Comparison of ENCODE assay signal across 10 mouse cellular contexts in the genomic region with DNA sequence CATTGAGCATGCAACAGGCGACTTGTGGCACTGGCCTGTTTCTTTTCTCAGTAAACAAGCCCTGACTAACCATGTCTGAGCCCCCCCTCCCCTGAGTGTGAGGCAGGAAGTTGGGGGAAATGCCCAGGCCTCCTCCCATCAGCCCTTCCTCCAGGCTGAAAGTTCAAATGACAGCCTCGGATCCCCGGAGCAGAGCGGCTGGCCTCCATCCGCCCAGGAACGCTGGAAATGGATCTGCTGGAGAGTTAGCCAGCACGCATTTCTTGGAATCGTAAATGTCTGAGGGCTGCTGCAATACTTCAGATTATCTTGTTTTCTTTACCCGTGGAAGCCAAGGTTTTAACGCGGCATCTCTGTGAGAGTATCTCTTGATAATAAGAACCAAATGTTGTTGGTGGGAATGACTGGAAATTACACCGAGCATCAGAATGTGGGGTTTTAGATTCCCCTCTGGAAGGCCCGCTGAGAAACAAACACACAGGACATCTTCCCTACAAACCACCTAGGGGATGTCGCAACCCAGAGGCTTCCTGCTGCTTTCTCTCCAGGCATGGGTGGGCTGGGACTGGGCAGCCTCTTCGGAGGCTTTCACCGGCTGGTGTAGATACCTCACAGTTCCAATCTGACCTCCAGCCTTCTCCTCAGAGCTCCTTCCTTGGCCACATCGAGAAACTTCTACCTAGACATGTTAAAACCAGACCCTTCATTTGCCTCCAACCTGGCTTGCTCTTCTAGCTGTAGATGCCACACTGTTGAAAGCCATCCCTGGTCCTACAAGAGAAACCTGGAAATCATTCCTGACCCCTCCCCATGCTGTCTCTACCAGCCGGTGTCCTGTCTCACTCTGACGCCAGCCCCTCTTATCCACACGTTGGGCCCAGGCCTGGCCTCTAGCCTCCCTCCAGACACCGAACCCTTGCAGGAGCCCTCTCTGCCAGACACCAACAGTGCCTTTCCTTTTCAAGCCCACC. TPM values are rescaled to one million over a fixed set of nuclear protein-coding genes. Genes with fewer than 3 reads are reported as not detected.
A peak's percentile ranks its signal among the peaks of the same experiment; 100 is the strongest.
DNase-seq lines count a peak whose midpoint lies in the region; ATAC-seq lines count a peak whose summit lies in the region.
"Had no signal": no experiment of that assay in that cellular context is flagged by ENCODE, and none has a peak within 500 bp of the region (broad histone marks: within the 10 kb centered on the region; RNA-seq: fewer than 3 reads in every experiment).

No protein-coding gene starts in this region.

- intact Hi-C loops in gastrocnemius, postnatal 14 days (cut with DNase I; ENCODE audit: low total_unique reads) = no loop called here

- H3K4me3 ChIP-seq in hindbrain, embryonic 10.5 days = no peak overlapping the region
- H3K4me3 ChIP-seq in hindbrain, embryonic 16.5 days (ENCODE audit: low read length) = no peak overlapping the region
- no peak overlapping the region for H3K4me3 ChIP-seq in kidney, embryonic 15.5 days (replicated peaks)
- H3K4me3 ChIP-seq: liver, embryonic 15.5 days had no signal

- no peak overlapping the region for H3K4me2 ChIP-seq in hindbrain, embryonic 16.5 days (ENCODE audit: low read length)
- H3K4me2 ChIP-seq in kidney, embryonic 15.5 days = no peak overlapping the region
- H3K4me2 ChIP-seq: liver, embryonic 15.5 days had no signal

- DNase-seq in hindbrain, embryonic 10.5 days (ENCODE audit: low spot score) = peak; percentile 38
- DNase-seq in gastrocnemius, postnatal 14 days = peak; percentile 65
- DNase-seq in ovary, postnatal 36 days (ENCODE audit: low spot score) = peak; percentile 33
- no peak for DNase-seq in right cerebral cortex, postnatal 4 days
- DNase-seq: cerebellum, adult 9-11 months had no signal

- peaks cover 9% of the 10 kb centered on the region for H3K27me3 ChIP-seq in hindbrain, embryonic 10.5 days (ENCODE audit: insufficient read depth, poor library complexity, severe bottlenecking)
- no peaks in the 10 kb centered on the region for H3K27me3 ChIP-seq in hindbrain, embryonic 16.5 days (replicated peaks; ENCODE audit: control insufficient read depth, insufficient read depth, low read length)
- H3K27me3 ChIP-seq in kidney, embryonic 15.5 days = no peaks in the 10 kb centered on the region
- H3K27me3 ChIP-seq: liver, embryonic 15.5 days had no signal

- ATAC-seq in hindbrain, embryonic 16.5 days = no peak
- ATAC-seq in kidney, embryonic 15.5 days (replicated peaks; ENCODE audit: low FRiP score) = peak; percentile 53
- no peak for ATAC-seq in granulocyte monocyte progenitor cell, adult 5-6 weeks (replicated peaks; ENCODE audit: poor library complexity, severe bottlenecking)
- ATAC-seq in erythroblast, adult 5-6 weeks (replicated peaks; ENCODE audit: low FRiP score, poor library complexity, severe bottlenecking) = no peak

- no peak overlapping the region for H3K9ac ChIP-seq in hindbrain, embryonic 16.5 days (ENCODE audit: low read depth, low read length)
- H3K9ac ChIP-seq in kidney, embryonic 15.5 days = no peak overlapping the region
- H3K9ac ChIP-seq: liver, embryonic 15.5 days had no signal

- H3K9me3 ChIP-seq in hindbrain, embryonic 10.5 days = no peaks in the 10 kb centered on the region
- no peaks in the 10 kb centered on the region for H3K9me3 ChIP-seq in hindbrain, embryonic 16.5 days (ENCODE audit: control insufficient read depth, low read length)
- no peaks in the 10 kb centered on the region for H3K9me3 ChIP-seq in kidney, embryonic 15.5 days (replicated peaks)
- H3K9me3 ChIP-seq: liver, embryonic 15.5 days had no signal

- no peaks in the 10 kb centered on the region for H3K36me3 ChIP-seq in hindbrain, embryonic 10.5 days
- no peaks in the 10 kb centered on the region for H3K36me3 ChIP-seq in hindbrain, embryonic 16.5 days (ENCODE audit: control insufficient read depth, insufficient read depth, low read length)
- H3K36me3 ChIP-seq in kidney, embryonic 15.5 days = no peaks in the 10 kb centered on the region
- H3K36me3 ChIP-seq: liver, embryonic 15.5 days had no signal

- 59% methylated on average over 21 of the region's 21 CpGs for WGBS in hindbrain, embryonic 10.5 days
- WGBS in hindbrain, embryonic 16.5 days = 73% methylated on average over 21 of the region's 21 CpGs
- WGBS in kidney, embryonic 15.5 days = 37% methylated on average over 21 of the region's 21 CpGs

- H3K27ac ChIP-seq in hindbrain, embryonic 10.5 days = peak overlapping the region; percentile 46; the same call in 1 of the 2 replicates
- H3K27ac ChIP-seq in hindbrain, embryonic 16.5 days (ENCODE audit: low read depth, low read length) = no peak overlapping the region
- H3K27ac ChIP-seq in kidney, embryonic 15.5 days = peak overlapping the region; percentile 73
- H3K27ac ChIP-seq: liver, embryonic 15.5 days had no signal

- H3K4me1 ChIP-seq in hindbrain, embryonic 10.5 days (replicated peaks) = peaks cover 44% of the 10 kb centered on the region
- H3K4me1 ChIP-seq in hindbrain, embryonic 16.5 days (ENCODE audit: control insufficient read depth, insufficient read depth, low read depth, low read length) = peaks cover 11% of the 10 kb centered on the region
- peaks cover 37% of the 10 kb centered on the region for H3K4me1 ChIP-seq in kidney, embryonic 15.5 days
- H3K4me1 ChIP-seq: liver, embryonic 15.5 days had no signal

RNA-seq across cellular contexts. Expression of a gene that starts 31.1 kb away (rescaled TPM):
- polyA plus RNA-seq in hindbrain, embryonic 10.5 days (2016; fragmentation: Nextera tagmentation; extraction: Ambion mirVana) = 0.77 and 1.3 TPM in 2 replicates
- 0.67 and 0.84 TPM in 2 replicates for polyA plus RNA-seq in hindbrain, embryonic 16.5 days (2015; fragmentation: Nextera tagmentation; extraction: Ambion mirVana)
- total RNA-seq in gastrocnemius, postnatal 14 days (2021) = not detected
- polyA plus RNA-seq in kidney, embryonic 15.5 days (2015; fragmentation: Nextera tagmentation; extraction: Ambion mirVana) = 0.53 TPM in 2 replicates
- total RNA-seq in granulocyte monocyte progenitor cell, adult 5-6 weeks (2014; fragmentation: Nextera tagmentation) = not detected in 2 replicates
- total RNA-seq in granulocyte monocyte progenitor cell, adult 5-6 weeks (2017) = not detected in 2 replicates
- not detected in 2 replicates for total RNA-seq in erythroblast, adult 5-6 weeks (2015; ENCODE audit: low replicate concordance)
- not detected in 2 replicates for total RNA-seq in erythroblast, adult 5-6 weeks (2017; ENCODE audit: low replicate concordance)
- polyA plus RNA-seq: liver, embryonic 15.5 days had no signal

RNA-seq across cellular contexts. Expression of a gene that starts 31.2 kb away (rescaled TPM):
- polyA plus RNA-seq in hindbrain, embryonic 10.5 days (2016; fragmentation: Nextera tagmentation; extraction: Ambion mirVana) = 0.15 TPM in 1 of 2 replicates, not detected in the other
- 0.12 and 0.25 TPM in 2 replicates for polyA plus RNA-seq in hindbrain, embryonic 16.5 days (2015; fragmentation: Nextera tagmentation; extraction: Ambion mirVana)
- not detected for total RNA-seq in gastrocnemius, postnatal 14 days (2021)
- polyA plus RNA-seq in kidney, embryonic 15.5 days (2015; fragmentation: Nextera tagmentation; extraction: Ambion mirVana) = 0.21 and 0.22 TPM in 2 replicates
- total RNA-seq in granulocyte monocyte progenitor cell, adult 5-6 weeks (2014; fragmentation: Nextera tagmentation) = not detected in 2 replicates
- not detected in 2 replicates for total RNA-seq in granulocyte monocyte progenitor cell, adult 5-6 weeks (2017)
- not detected in 2 replicates for total RNA-seq in erythroblast, adult 5-6 weeks (2015; ENCODE audit: low replicate concordance)
- not detected in 2 replicates for total RNA-seq in erythroblast, adult 5-6 weeks (2017; ENCODE audit: low replicate concordance)

RNA-seq across cellular contexts. Expression of a gene that starts 42.8 kb away (rescaled TPM):
- 157 and 168 TPM in 2 replicates for polyA plus RNA-seq in hindbrain, embryonic 10.5 days (2016; fragmentation: Nextera tagmentation; extraction: Ambion mirVana)
- polyA plus RNA-seq in hindbrain, embryonic 16.5 days (2015; fragmentation: Nextera tagmentation; extraction: Ambion mirVana) = 52.0 and 59.4 TPM in 2 replicates
- 10 to 100 TPM; 12.2 to 15.3 TPM for total RNA-seq in gastrocnemius, postnatal 14 days (2021)
- 170 and 206 TPM in 2 replicates for polyA plus RNA-seq in kidney, embryonic 15.5 days (2015; fragmentation: Nextera tagmentation; extraction: Ambion mirVana)
- total RNA-seq in granulocyte monocyte progenitor cell, adult 5-6 weeks (2014; fragmentation: Nextera tagmentation) = 0.11 and 0.30 TPM in 2 replicates
- 0.73 TPM in 1 of 2 replicates, not detected in the other for total RNA-seq in granulocyte monocyte progenitor cell, adult 5-6 weeks (2017)
- total RNA-seq in erythroblast, adult 5-6 weeks (2015; ENCODE audit: low replicate concordance) = not detected in 2 replicates
- not detected in 2 replicates for total RNA-seq in erythroblast, adult 5-6 weeks (2017; ENCODE audit: low replicate concordance)

Comparison
In these comparisons a context has a peak if more than half of its experiments do, and no peak if none do; other contexts are left out.
1. RNA of a gene that starts 42.8 kb away (total RNA-seq): 12.2 to 15.3 TPM in gastrocnemius, postnatal 14 days; 0.11 to 0.73 TPM in granulocyte monocyte progenitor cell, adult 5-6 weeks and not detected in erythroblast, adult 5-6 weeks; every median in the first group is over 4 times any median in the second.